Mouse (Mus musculus): ENCODE results near the gene 4930539E08Rik.

GRCm38 (mm10) chr17:28899427-28899826, 15.7 kb downstream of the 4930539E08Rik start:
- no peak for TF ChIP-seq POLR2A (IDR thresholded peaks at IDR 0.05; ENCODE audit: borderline replicate concordance, low read depth, low read length)
- TF ChIP-seq CTCF (IDR thresholded peaks at IDR 0.05; ENCODE audit: low read depth, low read length), result no peak

Data from bone marrow macrophage, adult 2 months (primary cell).